Mouse (Mus musculus) G1E (cell line): ENCODE measurements around the gene Six4.

Experiments used
- CTCF ChIP-seq: IDR thresholded peaks from 2 replicates; pipeline ENCODE4 v1.5.1; 2012; ENCODE audit warnings: low read depth, low read length, inconsistent platforms, mixed read lengths
- GATA1 ChIP-seq: IDR thresholded peaks from 2 replicates; pipeline ENCODE4 v1.6.1; 2012; ENCODE audit warnings: borderline replicate concordance, low read length, inconsistent platforms, mixed read lengths
- GATA2 ChIP-seq: IDR thresholded peaks from 2 replicates; pipeline ENCODE4 v1.6.1; 2012; ENCODE audit warnings: low read depth, low read length, inconsistent platforms, borderline replicate concordance
- POLR2AphosphoS5 ChIP-seq: IDR thresholded peaks from 2 replicates; pipeline ENCODE4 v1.6.1; 2012; ENCODE audit warnings: low read depth, low read length, inconsistent platforms; ENCODE audit not compliant: insufficient replicate concordance
- TAL1 ChIP-seq: conservative IDR thresholded peaks from 2 replicates; pipeline ENCODE4 v1.6.1; 2012; ENCODE audit warnings: low read depth, low read length, inconsistent platforms, mixed read lengths

DNA sequence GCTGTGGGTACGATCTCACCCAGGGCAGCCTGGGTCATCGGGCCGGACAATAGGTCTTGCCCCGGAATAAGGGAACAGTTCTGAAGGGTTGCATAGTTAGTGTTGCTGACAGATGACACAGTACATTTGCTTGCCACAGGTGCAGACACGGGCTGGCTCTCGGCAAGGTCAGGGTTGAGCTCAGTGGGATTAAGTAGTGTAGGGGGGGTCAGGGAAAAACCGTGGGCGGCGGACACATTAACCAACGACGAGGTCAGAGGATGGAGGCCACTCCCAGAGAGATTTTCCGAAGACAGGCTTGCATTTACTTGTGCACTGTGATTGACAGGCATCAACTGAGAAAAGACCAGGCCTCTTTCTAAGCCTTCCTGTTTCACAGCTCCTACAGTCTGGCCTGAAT lies 9.5 kb downstream of the Six4 start:
- TF ChIP-seq POLR2AphosphoS5 = no peak
- TF ChIP-seq CTCF = no peak
- TF ChIP-seq GATA1 = no peak
- no peak for TF ChIP-seq GATA2
- TF ChIP-seq TAL1 = no peak
